Mouse (Mus musculus): ENCODE measurements at regions not wholly inside any gene's neighbourhood (a gene's known extent, or its start where the extent isn't known, plus 50 kb on each side); places are given as distances from the start of the nearest gene placed in this dataset.

DNA sequence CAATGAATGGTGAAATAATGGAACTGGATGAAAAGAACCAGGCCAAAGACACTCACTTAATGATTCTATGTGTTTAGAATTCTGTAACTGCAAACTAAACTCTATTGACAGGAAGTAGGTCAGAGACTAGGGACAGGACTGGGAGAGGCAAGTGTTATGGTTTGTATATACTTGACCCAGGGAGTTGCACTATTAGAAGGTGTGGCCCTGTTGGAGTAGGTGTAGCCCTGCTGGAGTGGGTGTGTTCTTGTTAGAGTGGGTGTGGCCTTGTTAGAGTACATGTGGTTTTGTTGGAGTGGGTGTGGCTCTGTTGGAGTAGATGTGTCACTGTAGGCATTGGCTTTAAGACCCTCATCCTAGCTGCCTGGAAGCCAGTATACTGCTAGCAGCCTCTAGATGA is 93.0 kb upstream of the Npas2 start:
- DNase-seq (ENCODE audit: low spot score in 2 of 2), result no peak

DNA sequence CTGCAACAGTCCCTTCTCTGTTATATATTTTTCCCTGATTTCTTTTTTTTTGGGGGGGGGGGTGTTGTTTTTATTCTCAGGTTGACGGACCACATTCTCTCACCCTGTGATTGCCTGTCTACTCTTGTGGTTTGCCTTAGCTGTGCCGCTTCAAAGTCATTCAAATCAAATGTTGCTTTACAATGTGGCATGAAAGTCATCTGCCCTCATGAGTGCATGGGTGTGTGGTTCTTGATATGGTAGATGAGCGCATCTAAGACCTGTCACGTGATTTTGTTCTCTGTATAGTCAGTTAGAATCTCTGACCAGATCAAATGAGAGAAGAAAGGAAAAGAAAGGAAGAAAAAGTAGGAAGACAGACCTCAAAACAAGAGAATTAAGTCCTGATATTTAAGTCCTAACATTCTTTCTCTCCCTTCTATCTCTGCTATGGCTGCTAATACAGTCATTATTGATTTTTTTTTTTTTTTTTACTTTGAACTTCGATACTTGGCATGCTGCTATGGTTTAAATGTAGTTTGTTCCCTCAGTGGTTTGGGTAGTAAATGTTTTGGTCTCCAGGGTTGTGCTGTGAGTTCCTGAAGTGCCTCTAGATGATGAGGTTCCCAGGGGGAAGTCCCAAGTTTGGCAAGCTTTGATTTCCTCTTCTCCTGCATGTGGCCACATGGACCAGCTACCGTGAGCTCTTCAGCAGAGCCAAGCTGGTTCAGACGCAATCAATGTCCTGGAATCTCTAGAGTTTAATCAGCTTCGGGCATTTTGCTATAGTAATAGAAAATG is 91.2 kb upstream of the Npas2 start:
- DNase-seq (ENCODE audit: low spot score in 2 of 2), result no peak

DNA sequence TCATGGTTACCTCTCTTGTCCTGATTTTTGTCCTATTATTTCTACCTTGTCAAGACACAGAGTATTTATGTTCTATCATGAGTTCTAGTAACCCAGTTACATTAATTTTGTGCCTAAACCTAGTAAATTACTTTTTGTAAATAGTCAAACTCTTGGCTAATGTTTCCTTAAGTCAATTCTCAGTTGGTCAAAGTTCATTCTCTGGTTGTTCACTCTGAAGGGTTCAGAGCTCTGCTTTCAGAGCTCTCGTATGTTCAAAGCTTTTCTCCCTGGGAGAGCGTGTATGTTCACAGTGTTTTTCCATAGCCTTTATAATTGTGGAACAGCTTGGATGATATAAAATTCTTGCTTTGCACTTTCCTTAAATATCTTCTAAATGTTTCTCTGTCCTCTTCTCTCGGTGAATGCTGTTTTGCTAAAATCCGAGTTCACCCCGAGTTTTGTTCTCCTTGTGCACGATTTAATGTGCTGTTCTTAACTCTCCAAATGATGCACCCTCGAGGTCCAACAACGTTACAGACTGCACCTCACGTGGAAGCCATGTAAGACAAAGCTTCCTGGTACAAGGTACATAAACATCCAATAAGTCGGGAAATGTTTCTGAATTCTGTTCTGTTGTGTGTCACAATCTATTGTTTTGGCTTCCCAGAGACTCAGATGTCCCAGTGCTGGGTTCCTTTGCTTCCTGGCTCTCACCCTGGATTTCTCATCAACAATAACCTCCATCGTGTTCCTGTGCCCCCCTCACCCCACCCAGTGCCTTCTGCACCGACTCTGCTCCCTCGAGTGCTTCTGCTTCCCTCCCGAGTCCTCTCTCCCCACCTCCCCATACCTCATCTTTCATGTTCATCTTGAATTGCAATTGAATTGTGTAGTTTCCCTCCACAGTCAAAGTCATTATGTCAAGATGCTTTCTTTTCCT is 90.3 kb upstream of the Npas2 start:
- no peak for DNase-seq (ENCODE audit: low spot score in 2 of 2)

DNA sequence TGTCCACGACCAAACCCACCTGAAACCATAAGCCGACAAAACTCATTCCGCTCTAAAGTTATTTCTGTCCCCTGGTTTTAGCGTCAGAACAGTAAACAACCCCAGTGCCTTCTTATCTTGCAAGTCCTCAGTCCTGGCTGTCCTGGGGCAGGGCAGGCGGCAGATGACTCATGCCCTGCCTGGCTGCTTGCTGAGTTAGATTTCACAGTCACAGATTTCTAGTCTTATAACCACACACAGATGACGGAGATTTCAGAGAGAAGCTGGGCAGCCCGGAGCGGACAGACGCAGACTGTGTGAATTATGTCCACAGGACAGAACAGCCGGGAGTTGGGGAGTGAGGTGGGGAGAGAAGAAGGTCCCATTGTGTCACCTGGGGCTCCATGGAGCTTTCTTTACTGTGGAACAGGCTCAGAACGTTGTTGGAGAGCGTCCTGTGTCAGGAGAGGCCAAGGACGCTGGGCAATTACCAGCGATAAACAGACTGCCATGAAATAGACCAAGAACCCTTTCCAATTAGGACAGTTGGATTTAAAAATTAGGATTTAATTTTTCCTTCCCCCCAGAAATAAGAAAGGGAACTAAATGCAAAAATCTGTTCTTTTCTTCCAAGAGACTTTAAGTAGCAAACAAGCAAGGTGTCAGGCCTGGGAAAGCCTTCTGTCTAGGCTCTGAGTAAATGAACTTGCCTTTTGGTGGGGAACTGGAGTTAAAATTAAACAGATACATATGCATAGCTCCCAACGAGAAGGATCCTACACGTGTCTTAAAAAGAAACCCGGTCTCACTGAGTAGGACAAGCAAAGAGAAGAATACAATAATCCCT is 87.8 kb upstream of the Npas2 start:
- peak; percentile 30 to 66 for DNase-seq (ENCODE audit: low spot score in 2 of 2)

DNA sequence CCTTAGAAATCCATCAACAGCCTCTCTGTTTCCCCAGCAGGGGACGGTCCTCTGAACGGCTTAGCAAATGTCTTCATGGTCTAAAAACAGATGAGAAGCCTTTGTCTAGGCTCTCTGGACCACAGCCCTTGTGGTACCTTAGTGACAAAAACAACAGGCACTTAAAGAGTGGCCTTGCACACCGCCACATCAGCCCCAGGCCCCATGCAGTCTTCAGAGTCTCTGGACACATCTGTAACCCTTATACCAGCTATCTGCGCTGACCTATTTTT is 87.2 kb upstream of the Npas2 start:
- DNase-seq (ENCODE audit: low spot score in 2 of 2), result no peak

DNA sequence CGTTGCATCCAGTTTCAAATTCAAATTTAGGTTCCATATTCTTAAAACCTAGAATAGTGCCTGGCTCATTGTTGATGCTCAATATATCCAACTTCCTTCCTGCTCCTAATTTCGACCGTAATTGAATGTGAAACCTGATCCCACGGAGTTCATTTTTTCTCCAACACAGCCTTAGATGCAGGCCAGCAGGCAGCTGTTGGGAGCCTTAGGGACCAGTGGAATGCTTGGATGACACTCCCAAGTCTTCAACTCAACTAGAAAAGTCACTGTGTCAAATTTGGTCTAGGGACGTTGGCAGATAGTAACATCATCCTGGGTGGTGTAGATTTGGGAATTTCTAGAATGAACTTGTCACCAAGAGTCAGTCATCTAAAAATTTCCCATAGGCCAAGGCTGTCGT is 86.9 kb upstream of the Npas2 start:
- peak; percentile 14 to 27 for DNase-seq (ENCODE audit: low spot score in 2 of 2)

DNA sequence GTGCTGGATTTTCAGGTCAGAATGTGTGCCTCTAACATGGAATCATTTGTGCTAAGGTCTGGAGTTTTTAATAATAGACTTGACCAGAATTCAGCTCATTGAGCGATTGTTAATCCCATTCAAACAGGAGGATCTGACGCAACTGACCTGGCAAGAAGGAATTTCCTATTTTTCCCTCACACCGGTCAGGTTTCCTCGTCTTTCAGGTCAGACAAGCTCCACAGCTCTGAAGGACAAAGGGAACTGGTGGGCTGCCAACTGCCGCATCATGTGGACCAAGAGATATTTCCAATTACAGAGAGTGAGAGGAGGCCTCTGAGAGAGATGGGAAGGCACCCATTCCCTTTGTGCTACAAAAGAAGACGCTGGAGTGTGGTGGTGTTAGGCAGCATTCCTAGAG is 77.2 kb upstream of the Npas2 start:
- no peak for DNase-seq (ENCODE audit: low spot score in 2 of 2)

DNA sequence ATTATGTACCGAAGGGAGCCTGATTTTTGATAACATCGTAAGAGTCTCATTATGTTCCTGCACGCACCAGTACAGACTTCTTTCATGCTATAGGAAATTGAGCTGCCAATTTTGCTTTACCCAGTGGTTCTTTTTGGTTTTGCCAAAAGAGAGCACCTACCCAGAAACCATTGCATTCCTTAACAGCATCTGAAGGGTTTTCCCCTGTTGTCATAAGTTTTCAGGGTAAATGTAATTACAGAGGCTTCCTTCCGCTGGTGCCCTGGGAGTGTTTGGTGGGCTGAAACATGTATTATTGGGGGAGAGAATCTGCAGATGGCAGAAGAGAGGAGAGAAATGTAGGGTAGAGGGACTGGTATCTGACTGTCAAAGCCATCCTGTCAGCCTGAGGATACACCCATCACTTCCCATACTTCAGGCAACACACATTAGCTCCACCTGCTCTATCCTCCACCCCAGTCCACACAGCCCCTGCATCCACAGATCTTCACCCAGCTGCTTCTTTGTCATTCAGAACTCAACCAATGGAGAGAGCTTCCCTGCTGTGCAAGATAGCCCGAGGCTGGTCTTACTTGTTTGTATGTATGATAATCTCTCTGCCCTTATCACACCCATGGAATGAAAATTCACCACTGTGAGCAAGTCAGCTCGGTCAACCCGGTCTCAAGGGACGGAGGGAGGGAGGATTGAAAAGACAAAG is 71.1 kb upstream of the Npas2 start:
- no peak for DNase-seq (ENCODE audit: low spot score in 2 of 2)

DNA sequence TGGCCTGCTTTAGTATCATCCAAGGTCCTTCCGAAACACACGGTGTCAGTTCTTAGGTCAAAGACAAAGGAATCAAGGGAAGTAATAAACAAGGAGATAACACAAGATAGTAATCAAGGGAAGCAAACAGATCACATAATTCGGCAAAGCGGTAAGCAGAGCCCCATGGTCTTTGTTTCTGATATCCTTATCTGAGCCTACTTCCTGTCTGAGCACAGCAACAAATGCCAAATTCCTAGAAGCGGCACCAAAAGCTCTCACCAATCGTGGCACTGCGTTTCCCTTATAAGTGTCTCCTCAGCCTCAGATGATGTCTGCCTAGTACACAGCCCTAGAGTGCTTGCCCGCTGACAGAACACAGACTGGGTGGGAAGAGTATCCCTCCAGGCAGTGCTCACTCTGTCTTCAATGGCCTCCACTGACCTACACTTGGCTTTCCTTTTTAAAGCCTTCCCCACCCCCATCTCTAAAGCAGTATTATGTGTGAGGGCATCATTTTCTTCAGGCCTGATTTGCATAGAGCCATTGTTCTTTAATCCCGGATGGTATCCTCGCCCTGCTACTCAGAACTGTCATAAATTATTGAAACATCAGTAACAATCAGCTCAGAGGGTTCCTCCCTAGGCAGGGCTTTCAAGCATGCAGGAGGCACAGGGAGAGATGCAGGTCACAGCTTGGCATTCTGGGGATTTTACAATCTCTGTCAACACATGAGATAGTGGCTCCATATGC is 70.3 kb upstream of the Npas2 start:
- no peak for DNase-seq (ENCODE audit: low spot score in 2 of 2)

DNA sequence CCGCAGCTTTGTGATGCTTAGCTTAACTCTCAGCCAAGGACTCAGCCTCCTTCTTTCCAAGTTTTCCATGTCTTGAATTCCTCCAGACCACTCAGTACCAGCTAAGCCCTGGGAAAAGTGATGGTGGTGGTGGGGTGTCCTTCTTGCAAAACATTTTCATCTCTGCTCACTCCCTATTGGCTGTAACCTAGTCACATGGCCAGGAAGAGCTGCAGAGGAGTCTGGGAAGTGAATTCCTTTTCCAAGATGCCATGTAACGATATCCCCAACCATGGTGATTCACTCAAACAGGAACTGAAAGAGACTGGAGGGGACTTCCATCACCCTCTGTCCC is 69.8 kb upstream of the Npas2 start:
- DNase-seq (ENCODE audit: low spot score in 2 of 2), result no peak

DNA sequence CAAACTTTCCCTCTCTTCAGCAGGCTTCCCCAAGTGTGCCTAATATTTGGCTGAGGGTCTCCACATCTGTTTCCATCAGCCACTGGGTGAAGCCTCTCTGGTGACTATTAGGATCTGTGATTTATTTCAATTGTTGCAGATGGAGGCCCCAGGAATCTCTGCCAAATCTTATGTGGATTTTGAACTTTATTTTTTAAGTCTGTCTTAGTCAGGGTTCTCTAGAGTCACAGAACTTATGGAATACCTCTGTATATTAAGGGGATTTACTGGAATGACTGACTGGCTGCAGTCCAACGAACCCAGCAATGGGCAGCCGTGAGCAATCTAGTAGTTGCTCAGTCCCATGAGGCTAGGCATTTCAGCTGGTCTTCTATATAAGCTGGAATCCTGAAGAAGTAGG is 59.0 kb upstream of the Npas2 start:
- DNase-seq (ENCODE audit: low spot score in 2 of 2), result no peak

DNA sequence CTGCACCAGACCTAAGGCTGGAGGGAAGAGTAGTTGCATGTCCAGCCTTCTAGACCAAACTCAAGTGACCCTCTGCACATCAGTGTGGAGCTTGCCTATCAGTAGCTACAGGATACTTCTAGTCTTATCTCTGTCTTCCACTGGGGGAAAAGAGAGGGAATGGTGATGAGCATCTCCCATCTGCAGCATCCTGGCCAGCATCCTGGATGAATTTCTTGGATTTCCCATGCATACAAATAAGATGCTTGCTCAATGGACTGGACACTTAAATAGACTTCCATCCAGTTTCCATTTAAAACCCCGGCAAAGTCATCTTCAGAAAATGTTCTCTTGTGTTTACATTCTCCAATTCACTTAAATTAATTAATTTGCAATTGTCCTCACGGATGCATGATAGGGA is 50.5 kb upstream of the Npas2 start:
- no peak for DNase-seq (ENCODE audit: low spot score in 2 of 2)

DNA sequence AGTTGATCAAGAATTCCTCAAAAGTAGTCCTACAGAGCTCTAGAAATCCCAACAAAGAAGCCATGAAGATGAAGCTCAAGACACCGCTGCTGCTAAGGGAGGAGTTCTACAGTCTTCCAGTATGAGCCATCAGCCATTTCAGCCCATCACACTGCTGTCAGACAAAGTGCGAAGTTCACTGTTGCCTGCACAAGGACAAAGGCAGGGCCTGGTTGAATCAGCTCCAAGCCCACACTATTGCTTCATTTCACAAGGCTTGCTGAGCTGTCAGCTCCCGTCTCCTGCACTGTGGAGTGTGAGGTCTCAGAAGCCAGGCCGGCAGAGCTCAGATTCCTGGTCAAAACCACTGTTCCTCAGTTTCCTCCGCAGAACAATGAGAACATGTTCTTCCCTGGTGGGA is 49.9 kb upstream of the Npas2 start:
- DNase-seq (ENCODE audit: low spot score in 2 of 2), result no peak

Data from heart, adult 9 months (tissue).